Mouse (Mus musculus): ENCODE data around the gene Txnrd1.
A peak's percentile ranks its signal among the peaks of the same experiment; 100 is the strongest.

Gene Txnrd1

GRCm38 (mm10) chr10:82833926-82834325 lies at the start of gene Txnrd1:
Txnrd1 (plus strand) TSS chr10:82833951.
- DNase-seq: no peak

GRCm38 (mm10) chr10:82789181-82789580 lies 44.6 kb upstream of the Txnrd1 start:
- no peak for DNase-seq

- no peak for DNase-seq
Observed at GRCm38 (mm10) chr10:82790504-82790903, 43.2 kb upstream of the Txnrd1 start.

GRCm38 (mm10) chr10:82791713-82792112 lies 42.0 kb upstream of the Txnrd1 start:
- no peak for DNase-seq

- DNase-seq: no peak
Observed at GRCm38 (mm10) chr10:82792311-82792710, 41.4 kb upstream of the Txnrd1 start.

GRCm38 (mm10) chr10:82795071-82795731 lies 38.5 kb upstream of the Txnrd1 start:
- DNase-seq: peak; percentile 57 to 78

- DNase-seq: no peak
Observed at GRCm38 (mm10) chr10:82795767-82796166, 38.0 kb upstream of the Txnrd1 start.

- DNase-seq: no peak
Observed at GRCm38 (mm10) chr10:82796471-82797118, 37.2 kb upstream of the Txnrd1 start.

- DNase-seq: no peak
Observed at GRCm38 (mm10) chr10:82797119-82797491, 36.6 kb upstream of the Txnrd1 start.

- no peak for DNase-seq
Observed at GRCm38 (mm10) chr10:82798312-82798933, 35.3 kb upstream of the Txnrd1 start.

- no peak for DNase-seq
Observed at GRCm38 (mm10) chr10:82800094-82800493, 33.7 kb upstream of the Txnrd1 start.

GRCm38 (mm10) chr10:82804396-82804795 lies 29.4 kb upstream of the Txnrd1 start:
- no peak for DNase-seq

- peak; percentile 70 to 89 for DNase-seq
Observed at GRCm38 (mm10) chr10:82805111-82805510, 28.6 kb upstream of the Txnrd1 start.

GRCm38 (mm10) chr10:82806414-82806813 lies 27.3 kb upstream of the Txnrd1 start:
- DNase-seq: no peak

- DNase-seq: peak in 1 of 2 experiments; percentile 45
Observed at GRCm38 (mm10) chr10:82807238-82807637, 26.5 kb upstream of the Txnrd1 start.

GRCm38 (mm10) chr10:82808155-82808554 lies 25.6 kb upstream of the Txnrd1 start:
- DNase-seq: no peak

- DNase-seq: no peak
Observed at GRCm38 (mm10) chr10:82808891-82809290, 24.9 kb upstream of the Txnrd1 start.

- no peak for DNase-seq
Observed at GRCm38 (mm10) chr10:82809352-82809751, 24.4 kb upstream of the Txnrd1 start.

GRCm38 (mm10) chr10:82811855-82812431 lies 21.8 kb upstream of the Txnrd1 start:
- peak; percentile 46 to 64 for DNase-seq

- peak; percentile 42 to 47 for DNase-seq
Observed at GRCm38 (mm10) chr10:82814096-82814970, 19.4 kb upstream of the Txnrd1 start.

GRCm38 (mm10) chr10:82816441-82816840 lies 17.3 kb upstream of the Txnrd1 start:
- DNase-seq: no peak

GRCm38 (mm10) chr10:82817514-82817913 lies 16.2 kb upstream of the Txnrd1 start:
- DNase-seq: no peak

GRCm38 (mm10) chr10:82817936-82818335 lies 15.8 kb upstream of the Txnrd1 start:
- DNase-seq: no peak

All from kidney, adult 8-10 months (tissue).